Mouse (Mus musculus) left cerebral cortex, postnatal 25 days (tissue): ENCODE measurements around the gene Pgghg. TPM values are rescaled to one million over a fixed set of nuclear protein-coding genes. Genes with fewer than 3 reads are reported as not detected.
A peak's percentile ranks its signal among the peaks of the same experiment; 100 is the strongest.

Source experiments
- DNase-seq, 2 experiments: peaks; one replicate each; pipeline ENCODE4 v3.0.0; 2022; ENCODE audit warnings: low spot score in 2 of 2, mixed read lengths in 1 of 2
- intact Hi-C: fragments of 180-260 bp; cut with DNase I; formaldehyde crosslinking; loops from one replicate; pipeline ENCODE4 v1.15.1; 2025
- total RNA-seq, 2 experiments: library from RNA; stranded (reverse); gene quantifications; 2 replicates each; pipeline ENCODE4 v1.2.3; 2021

Pgghg gene
- total RNA-seq, 2 experiments from 2014 or later: 4.7 to 6.3 TPM

DNA sequence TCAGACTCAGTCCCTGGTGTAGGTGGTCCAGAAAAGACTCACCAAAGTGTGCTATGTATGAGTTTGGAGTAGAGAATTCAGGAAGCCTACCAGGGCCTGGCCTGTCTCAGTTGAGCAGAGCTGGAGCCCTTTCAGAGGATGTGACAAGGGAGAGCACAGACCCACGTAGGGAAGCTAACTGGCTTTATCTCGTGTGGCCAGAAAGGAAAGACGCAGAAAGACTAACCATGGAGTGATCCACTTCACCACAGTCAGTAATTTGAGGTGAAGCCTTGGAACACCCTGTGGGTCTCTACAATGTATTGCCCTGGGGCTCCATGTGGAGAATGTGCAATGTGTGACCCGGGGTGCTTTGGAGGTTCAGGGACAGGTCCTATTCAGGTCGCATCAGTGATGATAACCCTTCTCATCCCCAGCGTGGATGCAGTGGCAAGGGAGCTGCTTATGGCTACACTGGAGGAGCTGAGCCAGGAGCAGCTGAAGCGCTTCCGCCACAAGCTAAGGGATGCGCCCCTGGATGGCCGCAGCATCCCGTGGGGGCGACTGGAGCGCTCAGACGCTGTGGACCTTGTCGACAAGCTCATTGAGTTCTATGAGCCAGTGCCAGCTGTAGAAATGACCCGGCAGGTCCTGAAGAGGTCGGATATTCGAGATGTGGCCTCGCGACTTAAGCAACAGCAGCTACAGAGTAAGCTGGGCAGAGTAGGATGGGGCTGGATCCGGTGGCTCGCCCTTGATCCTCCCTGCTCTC, 19.8 kb upstream of the Pgghg start:
- no peak for DNase-seq
- intact Hi-C loops: no loop called here

DNA sequence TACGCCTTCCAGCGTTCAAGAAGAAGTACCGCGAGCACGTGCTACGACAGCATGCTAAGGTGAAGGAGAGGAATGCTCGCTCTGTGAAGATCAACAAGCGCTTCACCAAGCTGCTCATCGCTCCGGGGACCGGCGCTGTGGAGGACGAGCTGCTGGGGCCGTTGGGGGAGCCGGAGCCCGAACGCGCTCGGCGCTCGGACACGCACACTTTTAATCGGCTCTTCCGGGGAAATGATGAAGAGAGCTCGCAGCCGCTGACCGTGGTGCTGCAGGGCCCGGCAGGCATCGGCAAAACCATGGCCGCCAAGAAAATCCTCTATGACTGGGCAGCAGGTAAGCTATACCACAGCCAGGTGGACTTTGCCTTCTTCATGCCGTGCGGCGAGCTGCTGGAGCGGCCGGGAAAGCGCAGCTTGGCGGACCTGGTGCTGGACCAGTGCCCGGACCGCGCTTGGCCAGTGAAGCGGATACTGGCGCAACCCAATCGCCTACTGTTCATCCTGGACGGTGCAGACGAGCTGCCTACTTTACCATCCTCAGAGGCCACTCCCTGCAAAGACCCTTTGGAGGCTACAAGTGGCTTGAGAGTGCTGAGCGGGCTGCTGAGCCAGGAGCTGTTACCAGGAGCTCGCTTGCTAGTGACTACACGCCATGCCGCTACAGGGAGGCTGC, 18.7 kb upstream of the Pgghg start:
- intact Hi-C loops: no loop called here
- DNase-seq: peak in 1 of 2 experiments; percentile 44

DNA sequence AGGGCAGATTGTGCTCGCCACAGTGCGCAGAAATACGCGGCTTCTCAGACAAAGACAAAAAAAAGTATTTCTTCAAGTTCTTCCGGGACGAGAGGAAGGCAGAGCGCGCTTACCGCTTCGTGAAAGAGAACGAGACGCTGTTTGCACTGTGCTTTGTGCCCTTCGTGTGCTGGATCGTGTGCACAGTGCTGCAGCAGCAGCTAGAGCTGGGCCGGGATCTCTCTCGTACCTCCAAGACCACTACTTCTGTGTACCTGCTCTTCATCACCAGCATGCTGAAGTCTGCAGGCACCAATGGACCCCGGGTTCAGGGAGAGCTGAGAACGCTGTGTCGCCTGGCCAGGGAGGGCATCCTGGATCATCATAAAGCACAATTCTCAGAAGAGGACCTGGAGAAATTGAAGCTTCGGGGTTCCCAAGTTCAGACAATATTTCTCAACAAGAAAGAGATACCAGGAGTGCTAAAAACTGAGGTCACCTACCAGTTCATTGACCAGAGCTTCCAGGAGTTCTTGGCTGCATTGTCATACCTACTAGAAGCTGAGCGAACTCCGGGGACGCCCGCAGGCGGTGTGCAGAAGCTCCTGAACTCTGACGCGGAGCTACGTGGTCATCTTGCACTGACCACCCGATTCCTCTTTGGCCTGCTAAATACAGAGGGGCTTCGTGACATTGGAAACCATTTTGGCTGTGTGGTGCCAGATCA, 18.0 kb upstream of the Pgghg start:
- intact Hi-C loops: no loop called here
- no peak for DNase-seq

DNA sequence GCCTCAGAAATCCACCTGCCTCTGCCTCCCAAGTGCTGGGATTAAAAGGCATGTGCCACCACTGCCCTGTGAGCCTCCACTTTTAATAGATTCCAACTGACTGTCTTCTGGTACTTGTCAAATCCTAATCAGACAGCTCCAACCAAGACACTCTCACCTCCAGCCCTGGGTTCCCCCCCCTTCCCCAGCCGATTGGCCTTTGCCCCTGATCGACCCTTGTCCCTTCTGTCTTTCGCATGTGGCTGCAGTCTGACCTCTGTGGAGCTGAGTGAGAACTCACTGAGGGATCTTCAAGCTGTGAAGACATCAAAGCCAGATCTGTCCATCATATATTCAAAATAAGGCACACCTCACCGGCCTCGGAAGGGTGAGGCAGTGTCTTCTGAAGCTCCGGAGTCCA, 14.0 kb upstream of the Pgghg start:
- intact Hi-C loops: no loop called here
- DNase-seq: no peak

DNA sequence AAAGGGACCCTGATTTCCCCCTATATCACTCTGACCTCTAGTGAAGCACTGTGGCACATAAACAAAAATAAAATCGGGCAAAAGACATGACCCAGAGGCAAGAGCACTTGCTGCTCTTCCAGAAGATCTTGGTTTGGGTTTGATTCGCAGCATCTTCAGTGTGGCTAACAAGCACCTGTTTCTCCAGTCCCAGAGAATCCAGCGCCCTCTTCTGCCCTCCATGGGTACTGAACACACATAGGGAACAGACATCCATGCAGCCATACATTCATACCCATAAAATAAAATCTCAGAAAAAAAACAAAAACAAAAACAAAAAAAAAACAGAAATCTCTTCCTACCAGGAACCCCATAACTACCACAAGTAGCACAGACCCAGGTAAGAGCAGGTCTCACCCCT, 2.8 kb upstream of the Pgghg start:
- intact Hi-C loops: no loop called here
- DNase-seq: no peak

DNA sequence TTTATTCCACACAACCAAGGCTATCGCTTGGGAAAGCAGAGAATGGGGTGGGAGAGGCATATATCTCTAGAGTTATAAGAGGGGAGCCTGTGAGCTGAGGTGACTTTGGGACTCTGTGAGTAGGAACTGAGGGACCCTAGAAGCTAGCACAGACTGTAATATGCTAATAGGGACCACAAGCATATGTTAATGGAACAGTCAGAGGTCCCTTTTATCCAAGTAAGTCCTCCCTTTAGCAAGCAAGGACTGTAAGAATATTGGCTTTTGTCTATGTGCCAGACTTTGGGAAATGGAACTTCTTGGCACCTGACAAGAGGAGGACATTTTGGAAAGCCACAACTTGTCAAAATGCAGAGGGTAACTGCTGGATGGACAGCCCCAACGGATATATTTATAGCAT, 2.3 kb upstream of the Pgghg start:
- intact Hi-C loops: no loop called here
- no peak for DNase-seq

DNA sequence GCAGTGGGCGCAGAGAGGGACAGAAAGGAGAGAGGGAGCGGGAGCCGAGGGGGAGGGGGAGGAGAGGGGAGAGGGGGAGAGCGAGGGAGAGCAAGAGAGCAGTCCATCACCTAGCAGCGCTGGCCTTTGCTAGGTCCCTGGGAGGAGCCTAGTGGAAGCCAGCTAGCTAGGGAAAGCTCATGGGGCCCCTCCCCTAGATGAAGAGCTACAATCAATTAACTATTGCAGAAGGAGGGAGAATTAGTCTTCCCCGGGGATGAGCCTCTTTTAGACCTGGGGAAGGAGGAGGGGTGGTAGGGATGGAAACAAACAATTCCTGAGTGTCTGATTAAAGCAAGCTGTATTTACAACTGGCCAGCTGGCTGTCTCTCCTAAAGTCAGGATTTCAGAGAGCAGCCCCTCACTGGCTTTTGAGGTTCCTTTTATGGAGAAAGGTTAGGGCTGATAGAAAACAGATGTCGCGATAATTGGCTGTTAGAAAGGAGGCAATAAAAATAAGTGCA, 1.5 kb upstream of the Pgghg start:
- DNase-seq: peak in 1 of 2 experiments; percentile 8

DNA sequence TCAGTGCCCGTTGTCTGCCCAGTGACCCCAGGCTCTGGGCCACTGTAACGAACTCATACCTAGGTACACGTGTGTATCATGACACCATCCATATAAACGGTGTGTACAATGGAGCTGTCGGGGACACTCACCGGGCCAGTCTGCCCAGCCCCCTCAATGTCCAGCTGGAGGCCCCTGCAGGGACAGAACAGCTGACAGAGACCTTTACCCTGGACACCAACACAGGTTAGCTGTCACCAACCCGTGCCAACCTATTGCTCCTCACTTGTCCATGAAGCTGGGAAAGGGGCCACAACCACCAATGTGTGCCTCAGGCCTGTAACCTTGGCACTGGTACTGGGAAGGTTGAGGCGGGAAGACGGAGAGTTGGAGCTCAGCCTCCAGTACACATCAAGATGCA, 1.1 kb downstream of the Pgghg start:
- intact Hi-C loops: no loop called here
- no peak for DNase-seq

More for the DNA sequence above, 1.5 kb upstream of the Pgghg start:
- intact Hi-C loops: loop anchor here (2.0 kb wide), 1 partner anchor 69 kb away; no protein-coding TSS in a partner anchor

DNA sequence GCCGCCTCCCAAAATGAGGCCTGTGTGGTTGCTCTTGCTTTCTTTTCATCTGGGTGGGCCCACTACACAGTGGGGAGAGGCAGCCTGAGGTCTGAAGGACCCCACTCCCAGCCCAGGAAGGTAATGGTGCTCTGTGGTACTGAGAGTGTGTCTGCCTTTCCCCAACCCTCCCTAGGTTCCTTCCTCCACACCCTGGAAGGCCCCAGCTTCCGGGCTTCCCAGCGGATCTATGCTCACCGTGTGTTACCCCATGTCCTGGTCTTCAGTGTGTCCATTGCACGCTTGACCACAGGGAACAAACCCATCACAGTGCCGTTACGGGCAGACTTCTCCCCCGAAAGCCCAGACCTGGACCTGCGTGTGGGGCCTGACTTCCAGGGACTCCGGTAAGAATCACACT, 1.6 kb downstream of the Pgghg start:
- DNase-seq: no peak
- intact Hi-C loops: no loop called here

DNA sequence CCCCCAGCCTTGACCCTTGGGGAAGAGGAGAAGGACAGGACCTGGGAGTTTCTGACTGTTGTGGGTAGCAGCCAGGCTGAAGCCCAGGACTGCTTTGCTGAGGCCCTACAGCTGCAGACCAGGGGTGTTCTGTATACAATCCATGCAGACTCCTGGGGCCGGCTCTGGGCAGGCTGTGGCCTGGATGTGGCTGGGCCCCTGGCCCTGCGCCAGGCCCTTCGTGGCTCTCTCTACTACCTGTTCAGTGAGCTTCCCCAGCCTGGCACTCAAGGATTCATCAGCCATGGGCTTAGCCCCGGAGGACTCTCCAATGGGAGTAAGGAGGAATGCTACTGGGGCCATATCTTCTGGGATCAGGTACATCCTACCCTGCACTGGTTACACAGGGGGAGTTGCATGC, 2.2 kb downstream of the Pgghg start:
- intact Hi-C loops: no loop called here
- DNase-seq: no peak

DNA sequence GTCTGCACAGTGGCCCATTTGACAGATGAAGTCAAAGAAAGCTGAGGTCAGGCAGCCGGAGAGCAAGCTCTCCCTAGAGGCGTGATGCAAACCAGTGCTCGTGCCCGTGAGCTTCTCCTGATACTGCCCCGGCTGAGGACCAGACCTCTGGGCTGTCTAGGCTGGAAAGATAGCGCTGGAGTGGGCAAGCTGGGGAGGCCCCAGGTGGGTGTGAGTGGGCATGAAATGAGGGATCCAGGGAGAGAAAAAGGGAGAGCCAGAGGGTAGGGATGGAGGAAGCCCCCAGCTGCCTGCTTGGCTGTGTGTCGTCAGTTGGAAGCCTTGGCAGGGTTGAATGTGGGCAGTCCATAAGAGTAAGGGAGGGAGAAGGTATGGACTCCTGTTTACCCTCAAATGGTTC, 3.0 kb downstream of the Pgghg start:
- DNase-seq: no peak
- intact Hi-C loops: no loop called here

DNA sequence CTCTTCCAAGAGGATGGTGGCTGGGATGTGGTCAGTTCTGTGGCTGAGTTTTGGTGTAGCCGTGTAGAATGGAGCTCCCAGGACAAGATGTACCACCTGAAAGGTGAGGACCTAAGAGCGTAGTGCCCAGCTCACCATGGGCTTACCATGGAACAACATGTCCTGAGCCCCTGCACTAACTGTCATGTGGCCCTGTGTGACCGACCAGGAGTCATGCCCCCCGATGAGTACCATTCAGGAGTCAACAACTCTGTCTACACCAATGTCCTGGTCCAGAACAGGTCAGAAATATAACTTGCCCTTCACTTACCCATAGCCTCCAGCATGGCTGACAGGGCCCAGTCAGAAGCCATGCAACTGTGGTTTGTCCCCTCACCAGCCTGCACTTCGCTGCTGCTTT, 4.1 kb downstream of the Pgghg start:
- intact Hi-C loops: no loop called here
- DNase-seq: no peak

DNA sequence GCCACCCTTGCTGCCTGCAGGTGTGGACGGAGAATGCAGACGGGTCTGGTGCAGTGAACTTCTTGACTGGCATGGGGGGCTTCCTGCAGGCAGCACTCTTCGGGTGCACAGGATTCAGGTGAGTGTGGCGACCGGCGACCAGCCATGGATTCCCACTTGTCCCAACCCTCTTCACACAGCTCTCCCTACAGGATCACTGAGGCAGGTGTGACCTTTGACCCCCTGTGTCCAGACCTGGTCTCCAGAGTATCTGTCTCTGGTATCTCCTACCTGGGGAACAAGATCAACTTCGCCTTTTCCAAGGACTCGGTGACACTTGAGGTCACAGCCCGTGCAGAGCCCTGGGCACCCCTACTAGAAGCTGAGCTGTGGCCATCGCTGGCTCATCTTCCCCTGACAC, 5.1 kb downstream of the Pgghg start:
- intact Hi-C loops: no loop called here
- no peak for DNase-seq

DNA sequence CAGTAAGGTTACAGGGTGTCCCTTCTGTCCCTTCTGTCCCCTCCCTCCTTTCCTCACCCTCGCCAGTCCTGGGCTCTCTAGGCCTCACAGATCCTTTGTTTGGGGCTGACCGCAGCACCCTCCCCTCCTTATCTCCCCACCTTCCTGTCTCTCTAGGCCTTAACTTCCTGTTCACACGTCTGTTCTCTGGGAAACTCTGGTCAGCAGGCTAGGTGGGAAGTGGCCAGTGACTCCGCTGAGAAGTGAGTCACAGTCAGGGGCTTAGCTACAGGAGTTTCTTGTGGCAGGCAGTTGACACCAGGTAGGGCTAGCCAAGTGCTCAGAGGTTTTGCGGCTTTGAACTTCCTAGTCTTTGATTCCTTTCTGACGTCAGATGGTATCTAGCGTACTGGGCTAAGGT, 5.8 kb downstream of the Pgghg start:
- DNase-seq: no peak
- intact Hi-C loops: no loop called here

DNA sequence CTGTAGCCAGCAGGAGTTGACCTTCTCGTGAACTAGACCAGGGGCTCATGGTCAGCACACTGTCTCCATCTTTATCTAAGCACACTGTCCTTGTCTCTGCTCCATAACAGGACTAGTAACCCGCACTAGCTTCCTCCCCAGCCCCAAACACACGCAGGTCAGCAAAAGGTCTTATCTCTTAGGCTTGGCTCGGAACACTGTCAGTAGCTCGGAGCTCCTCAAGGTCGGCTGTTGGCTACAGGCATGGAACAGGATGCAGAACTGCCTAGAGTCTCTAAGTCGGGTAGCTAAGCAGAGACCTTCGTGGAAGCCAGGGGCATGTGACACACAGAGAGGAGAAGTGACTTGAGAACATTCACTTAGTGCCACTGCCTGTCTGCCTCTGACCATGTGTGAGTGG, 7.0 kb downstream of the Pgghg start:
- intact Hi-C loops: no loop called here

DNA sequence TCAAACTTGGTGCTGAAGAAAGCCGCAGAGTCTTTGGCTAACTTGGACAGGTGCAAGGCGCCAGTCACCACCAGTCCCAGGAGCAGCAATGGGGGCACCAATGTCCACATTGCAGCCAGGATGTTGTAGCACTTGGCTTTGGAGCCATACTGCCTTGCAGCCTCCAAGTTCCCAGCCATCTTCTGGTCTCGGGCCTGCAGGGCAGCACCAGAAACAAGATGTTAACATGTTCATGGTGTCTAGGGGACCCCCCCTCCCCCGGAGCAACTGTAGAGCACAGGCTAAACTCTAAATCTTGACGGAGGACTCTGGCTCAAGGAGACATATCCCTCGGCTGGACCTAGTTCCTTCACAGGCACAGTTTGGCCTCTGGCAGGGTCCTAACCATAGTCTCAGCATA, 8.1 kb downstream of the Pgghg start:
- no peak for DNase-seq
- intact Hi-C loops: no loop called here

More for the DNA sequence above, 7.0 kb downstream of the Pgghg start:
- DNase-seq: no peak

DNA sequence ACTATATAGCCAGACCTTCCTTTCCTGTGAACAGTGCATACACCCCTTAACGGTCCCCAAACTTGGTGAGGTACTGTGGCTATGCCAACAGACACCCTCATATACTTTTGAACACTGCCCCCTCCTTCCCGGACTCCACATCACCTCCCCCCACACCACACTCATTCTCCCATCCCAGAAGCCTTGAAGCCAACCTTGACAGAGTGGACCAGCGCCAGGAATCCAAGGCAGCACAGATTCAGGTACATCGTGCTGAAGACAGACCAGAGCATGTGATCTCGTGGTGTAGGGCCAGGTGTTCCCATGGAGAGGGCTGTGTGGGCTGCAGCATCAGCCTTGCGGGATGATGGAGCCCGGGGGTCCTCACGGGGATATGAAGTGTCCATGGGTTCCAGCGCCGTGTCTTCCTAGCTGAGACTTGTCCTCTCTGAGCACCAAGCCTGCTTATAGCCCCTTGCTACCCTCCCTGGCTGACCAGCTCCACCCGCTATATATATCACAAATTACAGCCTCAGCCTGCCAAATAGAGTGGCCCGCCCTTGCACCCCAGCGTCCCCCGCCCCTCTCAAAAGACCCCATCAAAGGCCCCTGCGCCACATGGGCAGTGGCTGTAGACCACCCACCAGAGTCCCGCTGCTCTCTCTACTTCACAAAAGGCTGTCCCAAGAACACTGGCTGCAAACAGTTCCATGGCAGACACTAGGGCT, 8.8 kb downstream of the Pgghg start, which contains the start of gene Ifitm5:
TSS of gene Ifitm5 (minus strand) at position 468 of the 707 bp plus-strand sequence.
- DNase-seq: no peak
- intact Hi-C loops: no loop called here

DNA sequence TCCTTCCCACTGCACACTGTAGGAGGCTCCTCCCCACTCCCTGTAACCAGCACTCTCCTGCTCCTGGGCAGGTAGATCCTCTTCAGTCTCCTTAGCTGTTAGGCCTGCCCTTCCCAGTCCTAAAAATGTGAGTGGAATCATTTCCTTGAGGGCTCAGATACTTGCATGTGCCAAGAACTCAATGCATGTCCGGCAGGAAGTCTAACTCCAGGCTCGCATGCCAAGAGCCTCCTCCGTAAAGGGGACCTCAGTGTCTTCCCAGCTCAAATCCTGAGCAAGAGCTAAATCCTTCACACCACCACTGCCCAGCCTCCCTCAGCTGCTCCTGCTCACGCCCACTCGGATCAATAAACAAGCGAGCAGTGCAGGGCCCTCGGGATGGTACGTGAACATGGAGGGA, 9.9 kb downstream of the Pgghg start:
- no peak for DNase-seq

DNA sequence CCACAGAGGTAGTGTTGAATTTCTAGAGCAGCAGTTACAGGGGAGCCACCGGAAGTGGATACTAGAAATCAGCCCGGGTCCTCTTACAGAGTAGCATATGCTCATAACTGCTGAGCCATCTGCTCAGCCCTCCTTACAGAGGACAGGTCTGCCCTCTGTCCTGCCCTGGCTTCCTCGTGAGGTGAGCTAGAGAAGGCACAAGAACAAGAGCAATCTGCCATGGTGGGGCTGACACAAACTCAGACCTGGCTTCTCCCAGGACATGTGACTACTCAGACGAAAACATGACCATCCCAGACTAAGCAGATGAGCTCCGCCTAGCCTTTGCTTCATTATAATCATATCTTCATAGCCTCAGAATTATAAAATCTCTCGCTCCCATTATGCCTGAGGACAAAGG, 10.6 kb downstream of the Pgghg start:
- intact Hi-C loops: no loop called here

More for the DNA sequence above, 9.9 kb downstream of the Pgghg start:
- intact Hi-C loops: no loop called here

DNA sequence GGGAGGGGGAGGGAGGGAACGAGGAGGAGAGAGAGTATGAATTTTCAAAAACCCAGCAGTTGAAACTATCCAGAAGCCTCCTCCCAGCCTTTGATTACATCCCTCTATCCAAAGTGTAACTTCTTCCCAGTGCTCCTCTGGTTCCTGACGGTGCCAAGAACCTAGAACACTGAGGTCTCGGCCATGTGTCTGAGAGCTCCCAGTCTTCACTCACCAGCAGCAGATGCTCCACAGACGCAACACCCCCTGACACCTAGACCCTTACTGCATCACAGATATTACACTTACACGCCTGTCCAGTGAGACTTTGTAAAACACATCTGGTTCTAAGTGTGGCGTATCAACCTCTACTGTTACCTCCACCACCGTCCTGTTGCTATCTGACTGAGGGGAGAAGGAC, 11.2 kb downstream of the Pgghg start:
- intact Hi-C loops: no loop called here
- DNase-seq: no peak

More for the DNA sequence above, 10.6 kb downstream of the Pgghg start:
- no peak for DNase-seq
